Mouse (Mus musculus): ENCODE results near the gene Arhgef33. TPM values are rescaled to one million over a fixed set of nuclear protein-coding genes. Genes with fewer than 3 reads are reported as not detected.

Arhgef33 gene
- polyA plus RNA-seq, 1 experiment from 2014 or later, result 0.16 TPM

GRCm38 (mm10) chr17:80295258-80295657 is 11.9 kb upstream of the Arhgef33 start:
- DNase-seq, result no peak
- no peak for ATAC-seq (ENCODE audit: low read depth)
- Histone ChIP-seq H3K36me3 (no peaks in the 10 kb centered on the region), H3K4me2 (no peak overlapping the region), H3K27me3 (no peaks in the 10 kb centered on the region), H3K27ac (no peak overlapping the region), H3K4me1 (replicated peaks) (no peaks in the 10 kb centered on the region), H3K9ac (no peak overlapping the region), H3K9me3 (replicated peaks) (no peaks in the 10 kb centered on the region), H3K4me3 (replicated peaks) (no peak overlapping the region)
- WGBS (ENCODE audit: insufficient replicate concordance), result 65% methylated on average over 5 of the region's 5 CpGs

DNA sequence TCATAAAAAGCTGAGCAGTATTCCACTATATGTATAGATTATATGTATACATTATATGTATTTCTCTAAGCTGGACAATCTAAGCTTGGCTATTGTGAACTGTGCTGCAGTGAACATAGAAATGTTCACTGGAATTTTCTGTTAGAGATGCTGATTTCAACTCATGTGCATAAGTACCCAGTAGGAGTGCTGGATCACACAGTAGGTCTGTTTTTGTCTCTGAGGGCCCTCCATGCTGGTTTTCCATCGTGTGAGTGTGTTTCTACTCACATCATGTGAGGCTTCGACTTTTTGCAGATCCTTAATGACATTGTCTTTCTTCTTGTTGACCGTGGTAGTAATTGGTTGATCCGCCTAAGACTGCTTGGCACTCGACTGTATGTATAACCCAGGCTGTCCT is 8.4 kb upstream of the Arhgef33 start:
- Histone ChIP-seq H3K4me2 (no peak overlapping the region), H3K4me3 (replicated peaks) (no peak overlapping the region), H3K9ac (no peak overlapping the region), H3K4me1 (replicated peaks) (no peaks in the 10 kb centered on the region), H3K36me3 (no peaks in the 10 kb centered on the region), H3K9me3 (replicated peaks) (no peaks in the 10 kb centered on the region), H3K27ac (no peak overlapping the region), H3K27me3 (no peaks in the 10 kb centered on the region)
- 64% methylated on average over 5 of the region's 5 CpGs for WGBS (ENCODE audit: insufficient replicate concordance)
- ATAC-seq (ENCODE audit: low read depth) (no peak), DNase-seq (no peak)

DNA sequence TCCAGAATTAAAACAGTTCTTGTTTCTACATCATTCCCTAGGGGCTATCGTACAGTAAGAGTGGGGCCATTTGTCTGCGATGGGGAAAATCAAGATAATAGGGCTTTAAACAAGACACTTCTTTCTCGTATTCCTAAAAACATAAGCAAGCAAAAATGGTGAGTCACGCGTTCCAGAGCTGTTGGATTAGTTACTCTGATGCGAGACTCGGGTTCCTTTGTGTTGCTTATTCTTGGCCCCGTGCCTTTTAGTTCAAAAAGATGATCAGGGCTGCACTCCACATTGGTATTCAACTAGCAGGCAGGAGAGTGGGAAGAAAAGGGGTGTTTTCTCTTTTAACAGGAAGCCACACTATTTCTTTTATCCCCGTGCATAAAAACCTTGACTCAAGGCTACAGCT is 4.6 kb downstream of the Arhgef33 start:
- 64% methylated on average over 9 of the region's 9 CpGs for whole genome bisulfite sequencing (ENCODE audit: insufficient replicate concordance)

DNA sequence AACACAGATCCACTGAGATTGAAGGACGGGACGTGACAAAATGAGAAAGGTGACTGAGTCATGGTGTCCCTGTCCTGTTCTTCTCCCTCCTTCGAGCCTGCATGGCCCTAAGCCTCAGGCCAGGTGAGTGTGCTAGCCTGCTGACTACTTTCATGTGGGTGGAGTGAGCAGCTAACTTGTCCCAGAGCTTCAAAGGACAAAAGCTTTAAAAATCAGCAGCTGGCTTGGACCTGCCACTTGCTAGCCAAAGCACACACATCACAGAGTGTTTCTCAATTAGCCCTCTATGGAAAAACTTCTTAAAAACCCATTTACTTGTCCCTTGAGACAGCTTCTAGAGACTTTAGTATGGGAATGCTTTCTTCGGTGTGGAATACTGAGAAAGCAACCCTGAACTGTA is 5.2 kb downstream of the Arhgef33 start:
- Histone ChIP-seq H3K9me3 (replicated peaks) (no peaks in the 10 kb centered on the region), H3K4me1 (replicated peaks) (no peaks in the 10 kb centered on the region), H3K27ac (no peak overlapping the region), H3K4me2 (no peak overlapping the region), H3K36me3 (no peaks in the 10 kb centered on the region), H3K4me3 (replicated peaks) (no peak overlapping the region), H3K27me3 (no peaks in the 10 kb centered on the region), H3K9ac (no peak overlapping the region)
- DNase-seq (no peak), ATAC-seq (ENCODE audit: low read depth) (no peak)
- 67% methylated on average over 4 of the region's 4 CpGs for WGBS (ENCODE audit: insufficient replicate concordance)

More for the DNA sequence above, 4.6 kb downstream of the Arhgef33 start:
- Histone ChIP-seq H3K9ac (no peak overlapping the region), H3K9me3 (replicated peaks) (no peaks in the 10 kb centered on the region), H3K4me1 (replicated peaks) (no peaks in the 10 kb centered on the region), H3K27me3 (no peaks in the 10 kb centered on the region), H3K4me3 (replicated peaks) (no peak overlapping the region), H3K36me3 (no peaks in the 10 kb centered on the region), H3K4me2 (no peak overlapping the region), H3K27ac (no peak overlapping the region)
- ATAC-seq (ENCODE audit: low read depth), result no peak
- DNase-seq, result no peak

GRCm38 (mm10) chr17:80322228-80322627 is 15.0 kb downstream of the Arhgef33 start:
- Histone ChIP-seq H3K36me3 (no peaks in the 10 kb centered on the region), H3K9me3 (replicated peaks) (no peaks in the 10 kb centered on the region), H3K27me3 (no peaks in the 10 kb centered on the region), H3K9ac (no peak overlapping the region), H3K4me3 (replicated peaks) (no peak overlapping the region), H3K27ac (no peak overlapping the region), H3K4me1 (replicated peaks) (no peaks in the 10 kb centered on the region), H3K4me2 (no peak overlapping the region)
- 62% methylated on average over 6 of the region's 6 CpGs for WGBS (ENCODE audit: insufficient replicate concordance)
- DNase-seq (no peak), ATAC-seq (ENCODE audit: low read depth) (no peak)

DNA sequence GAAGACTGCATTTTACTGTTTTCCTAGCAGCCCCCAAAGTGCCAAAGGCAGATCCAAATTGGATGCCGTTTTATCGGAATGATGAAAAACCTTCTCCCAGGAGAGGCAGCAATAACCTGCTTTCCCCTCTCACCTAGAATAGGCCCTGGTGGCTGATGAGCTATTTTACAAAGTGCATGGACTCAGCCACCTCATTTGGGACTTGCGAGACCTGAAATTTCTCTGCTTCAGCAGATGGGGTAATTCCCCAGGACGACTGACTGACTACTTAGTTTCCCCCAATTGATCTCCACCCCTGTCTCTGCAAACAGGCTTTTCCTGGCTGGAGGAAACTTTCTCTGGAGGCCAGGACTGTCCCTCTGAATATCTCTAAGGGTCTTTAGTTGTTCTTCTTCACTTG is 15.8 kb downstream of the Arhgef33 start:
- H3K27ac ChIP-seq, result no peak overlapping the region
- no peak overlapping the region for H3K4me3 ChIP-seq (replicated peaks)
- no peak for DNase-seq
- no peak overlapping the region for H3K4me2 ChIP-seq
- 73% methylated on average over 4 of the region's 4 CpGs for WGBS (ENCODE audit: insufficient replicate concordance)
- no peaks in the 10 kb centered on the region for H3K4me1 ChIP-seq (replicated peaks)
- no peaks in the 10 kb centered on the region for H3K9me3 ChIP-seq (replicated peaks)
- no peak overlapping the region for H3K9ac ChIP-seq
- ATAC-seq (ENCODE audit: low read depth), result no peak
- H3K36me3 ChIP-seq, result no peaks in the 10 kb centered on the region
- H3K27me3 ChIP-seq, result no peaks in the 10 kb centered on the region

GRCm38 (mm10) chr17:80323658-80324057 is 16.5 kb downstream of the Arhgef33 start:
- Histone ChIP-seq H3K27ac (no peak overlapping the region), H3K4me3 (replicated peaks) (no peak overlapping the region), H3K9ac (no peak overlapping the region), H3K4me2 (no peak overlapping the region), H3K36me3 (no peaks in the 10 kb centered on the region), H3K9me3 (replicated peaks) (no peaks in the 10 kb centered on the region), H3K4me1 (replicated peaks) (no peaks in the 10 kb centered on the region), H3K27me3 (no peaks in the 10 kb centered on the region)
- 30% methylated on average over 8 of the region's 8 CpGs for WGBS (ENCODE audit: insufficient replicate concordance)
- no peak for ATAC-seq (ENCODE audit: low read depth)
- no peak for DNase-seq

DNA sequence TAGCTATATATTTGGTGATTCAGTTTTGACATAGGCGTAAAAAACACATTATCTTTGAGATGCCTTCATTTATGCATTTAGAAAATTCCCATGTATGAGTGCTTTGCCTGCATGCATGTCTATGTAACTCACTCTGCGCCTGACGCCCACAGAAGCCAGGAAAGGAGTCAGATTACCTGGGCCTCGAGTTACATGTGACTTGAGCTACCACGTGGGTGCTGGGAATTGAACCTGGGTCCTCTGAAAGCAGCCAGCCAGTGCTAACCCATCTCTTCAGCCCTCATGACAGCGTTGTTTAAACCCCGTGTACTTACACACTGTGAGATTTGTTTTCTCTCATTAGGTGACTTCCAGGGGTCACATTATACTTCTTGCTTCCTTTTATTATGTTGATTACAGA is 17.3 kb downstream of the Arhgef33 start:
- H3K9ac ChIP-seq, result no peak overlapping the region
- no peak overlapping the region for H3K27ac ChIP-seq
- no peaks in the 10 kb centered on the region for H3K4me1 ChIP-seq (replicated peaks)
- no peaks in the 10 kb centered on the region for H3K36me3 ChIP-seq
- H3K9me3 ChIP-seq (replicated peaks), result no peaks in the 10 kb centered on the region
- no peak overlapping the region for H3K4me3 ChIP-seq (replicated peaks)
- ATAC-seq (ENCODE audit: low read depth), result no peak
- no peak overlapping the region for H3K4me2 ChIP-seq
- 72% methylated on average over 7 of the region's 7 CpGs for WGBS (ENCODE audit: insufficient replicate concordance)
- H3K27me3 ChIP-seq, result no peaks in the 10 kb centered on the region
- DNase-seq, result no peak

- Histone ChIP-seq H3K9me3 (replicated peaks) (no peaks in the 10 kb centered on the region), H3K9ac (no peak overlapping the region), H3K27me3 (no peaks in the 10 kb centered on the region), H3K4me3 (replicated peaks) (no peak overlapping the region), H3K36me3 (no peaks in the 10 kb centered on the region), H3K4me2 (no peak overlapping the region), H3K27ac (no peak overlapping the region), H3K4me1 (replicated peaks) (no peaks in the 10 kb centered on the region)
- WGBS (ENCODE audit: insufficient replicate concordance), result 72% methylated on average over 5 of the region's 5 CpGs
- 0 out of 2 replicates have a peak, but pooled peaks have one; percentile 26 for ATAC-seq (ENCODE audit: low read depth)
- DNase-seq, result no peak
Observed at GRCm38 (mm10) chr17:80325456-80325855, 18.2 kb downstream of the Arhgef33 start.

GRCm38 (mm10) chr17:80326431-80326830 is 19.2 kb downstream of the Arhgef33 start:
- WGBS (ENCODE audit: insufficient replicate concordance), result 77% methylated on average over 3 of the region's 3 CpGs
- no peaks in the 10 kb centered on the region for H3K9me3 ChIP-seq (replicated peaks)
- no peaks in the 10 kb centered on the region for H3K36me3 ChIP-seq
- no peaks in the 10 kb centered on the region for H3K27me3 ChIP-seq
- H3K4me1 ChIP-seq (replicated peaks), result no peaks in the 10 kb centered on the region
- no peak for ATAC-seq (ENCODE audit: low read depth)
- H3K4me2 ChIP-seq, result no peak overlapping the region
- no peak for DNase-seq
- no peak overlapping the region for H3K4me3 ChIP-seq (replicated peaks)
- H3K9ac ChIP-seq, result no peak overlapping the region
- H3K27ac ChIP-seq, result no peak overlapping the region

DNA sequence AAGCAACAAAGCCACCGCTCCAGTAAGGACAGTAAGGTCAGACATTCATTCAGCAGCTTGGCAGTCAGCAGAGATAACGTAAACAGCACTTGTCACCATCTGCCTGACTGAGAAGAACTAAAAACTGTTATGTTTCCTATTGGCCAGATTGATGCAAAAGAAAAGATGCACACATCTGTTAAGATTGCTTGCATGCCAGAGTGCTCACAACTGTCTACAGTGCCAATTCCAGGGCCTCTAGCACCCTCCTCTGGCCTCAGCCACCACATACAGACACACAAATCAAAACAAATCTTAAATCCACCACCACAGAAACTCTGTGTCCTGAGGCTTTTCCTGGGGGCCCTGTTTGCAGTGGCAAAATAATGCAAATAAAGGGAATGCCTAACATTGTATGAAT is 25.2 kb downstream of the Arhgef33 start:
- 67% methylated on average over 2 of the region's 2 CpGs for WGBS (ENCODE audit: insufficient replicate concordance)
- H3K4me1 ChIP-seq (replicated peaks), result no peaks in the 10 kb centered on the region
- H3K9ac ChIP-seq, result no peak overlapping the region
- H3K4me2 ChIP-seq, result no peak overlapping the region
- no peaks in the 10 kb centered on the region for H3K36me3 ChIP-seq
- DNase-seq (no peak), ATAC-seq (ENCODE audit: low read depth) (no peak)
- H3K9me3 ChIP-seq (replicated peaks), result no peaks in the 10 kb centered on the region
- H3K4me3 ChIP-seq (replicated peaks), result no peak overlapping the region
- no peak overlapping the region for H3K27ac ChIP-seq
- no peaks in the 10 kb centered on the region for H3K27me3 ChIP-seq

GRCm38 (mm10) chr17:80345277-80345676 is 38.1 kb downstream of the Arhgef33 start:
- no peaks in the 10 kb centered on the region for H3K9me3 ChIP-seq (replicated peaks)
- no peak overlapping the region for H3K27ac ChIP-seq
- no peaks in the 10 kb centered on the region for H3K4me1 ChIP-seq (replicated peaks)
- H3K4me3 ChIP-seq (replicated peaks), result no peak overlapping the region
- H3K36me3 ChIP-seq, result no peaks in the 10 kb centered on the region
- DNase-seq, result no peak
- H3K27me3 ChIP-seq, result no peaks in the 10 kb centered on the region
- no peak for ATAC-seq (ENCODE audit: low read depth)
- WGBS (ENCODE audit: insufficient replicate concordance), result 70% methylated on average over 4 of the region's 4 CpGs
- no peak overlapping the region for H3K9ac ChIP-seq
- H3K4me2 ChIP-seq, result no peak overlapping the region
